Mouse (Mus musculus): ENCODE results near the gene Osbpl9. TPM values are rescaled to one million over a fixed set of nuclear protein-coding genes. Genes with fewer than 3 reads are reported as not detected.
A peak's percentile ranks its signal among the peaks of the same experiment; 100 is the strongest.

Osbpl9 gene
- polyA plus RNA-seq, 1 experiment from 2014 or later = 64.1 TPM

DNA sequence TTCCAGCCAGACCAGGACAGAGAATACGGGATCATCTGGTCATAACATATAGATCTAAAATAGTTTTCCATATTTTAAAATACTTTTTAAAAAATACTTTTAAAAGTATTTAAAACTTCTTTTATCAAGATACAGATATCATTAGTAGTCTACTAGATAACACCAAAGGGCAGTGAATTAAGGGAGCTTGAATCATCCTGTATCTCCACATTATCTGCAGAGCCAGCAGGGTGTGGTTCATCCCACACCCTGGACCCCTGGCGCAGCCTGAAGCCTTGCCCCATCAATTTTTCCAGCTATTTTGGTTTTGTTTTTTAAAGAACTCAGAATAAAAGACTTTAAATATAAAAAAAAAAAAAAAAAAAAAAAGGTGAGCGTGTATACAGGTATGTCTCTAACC, 103.2 kb downstream of the Osbpl9 start:
- Histone ChIP-seq H3K4me3 (replicated peaks) (no peak overlapping the region), H3K9ac (no peak overlapping the region), H3K4me1 (peaks cover 3% of the 10 kb centered on the region; the same call in 1 of the 2 replicates), H3K9me3 (replicated peaks) (no peaks in the 10 kb centered on the region), H3K4me2 (replicated peaks) (no peak overlapping the region), H3K36me3 (peaks cover 5% of the 10 kb centered on the region; the same call in 1 of the 2 replicates), H3K27me3 (no peaks in the 10 kb centered on the region), H3K27ac (replicated peaks) (no peak overlapping the region)
- 94% methylated on average over 3 of the region's 3 CpGs for WGBS
- ATAC-seq (ENCODE audit: insufficient number of reproducible peaks, low FRiP score, low TSS enrichment, low read depth) = no peak

GRCm38 (mm10) chr4:109094269-109094668, 107.8 kb downstream of the Osbpl9 start:
- no peak overlapping the region for H3K4me2 ChIP-seq (replicated peaks)
- H3K4me1 ChIP-seq = 0 out of 2 replicates have a peak, but pooled peaks cover 3% of the 10 kb centered on the region
- ATAC-seq (ENCODE audit: insufficient number of reproducible peaks, low FRiP score, low TSS enrichment, low read depth) = no peak
- 64% methylated on average over 2 of the region's 2 CpGs for WGBS
- no peaks in the 10 kb centered on the region for H3K36me3 ChIP-seq
- H3K27me3 ChIP-seq = no peaks in the 10 kb centered on the region
- no peak overlapping the region for H3K27ac ChIP-seq (replicated peaks)
- H3K9ac ChIP-seq = no peak overlapping the region
- H3K9me3 ChIP-seq (replicated peaks) = no peaks in the 10 kb centered on the region
- H3K4me3 ChIP-seq (replicated peaks) = no peak overlapping the region

DNA sequence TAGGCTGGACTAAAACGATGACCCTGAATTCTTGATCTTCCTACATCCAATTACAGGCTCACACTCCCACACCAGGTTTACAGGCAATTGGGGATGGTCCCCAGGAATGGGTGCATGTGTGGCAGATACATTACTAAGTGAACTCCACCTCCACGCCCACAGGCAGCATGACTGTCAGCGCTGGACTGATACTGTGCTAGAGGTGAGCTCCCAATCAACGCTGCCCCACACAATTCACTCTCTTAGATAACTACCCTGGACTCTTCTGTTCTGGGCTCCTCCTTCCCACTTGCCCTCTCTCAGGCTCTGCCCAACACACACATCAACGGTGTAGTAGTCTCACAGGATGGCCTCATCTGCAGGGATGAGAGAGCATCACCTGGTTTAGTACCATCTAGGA, 109.7 kb downstream of the Osbpl9 start:
- ATAC-seq (ENCODE audit: insufficient number of reproducible peaks, low FRiP score, low TSS enrichment, low read depth) = no peak
- no peak overlapping the region for H3K27ac ChIP-seq (replicated peaks)
- 0 out of 2 replicates have a peak, but pooled peaks cover 3% of the 10 kb centered on the region for H3K4me1 ChIP-seq
- H3K9me3 ChIP-seq (replicated peaks) = no peaks in the 10 kb centered on the region
- WGBS = 92% methylated on average over 5 of the region's 5 CpGs
- H3K36me3 ChIP-seq = no peaks in the 10 kb centered on the region
- H3K27me3 ChIP-seq = no peaks in the 10 kb centered on the region
- no peak overlapping the region for H3K4me2 ChIP-seq (replicated peaks)
- no peak overlapping the region for H3K9ac ChIP-seq
- H3K4me3 ChIP-seq (replicated peaks) = no peak overlapping the region

GRCm38 (mm10) chr4:109091241-109091777, 110.8 kb downstream of the Osbpl9 start:
- Histone ChIP-seq H3K36me3 (no peaks in the 10 kb centered on the region), H3K27me3 (no peaks in the 10 kb centered on the region), H3K9ac (no peak overlapping the region), H3K4me1 (0 out of 2 replicates have a peak, but pooled peaks cover 3% of the 10 kb centered on the region), H3K4me2 (replicated peaks) (no peak overlapping the region), H3K27ac (replicated peaks) (0 out of 2 replicates have a peak overlapping the region, but pooled peaks have one; percentile 2), H3K4me3 (replicated peaks) (no peak overlapping the region), H3K9me3 (replicated peaks) (no peaks in the 10 kb centered on the region)
- WGBS = 72% methylated on average over 8 of the region's 8 CpGs
- ATAC-seq (ENCODE audit: insufficient number of reproducible peaks, low FRiP score, low TSS enrichment, low read depth) = no peak

DNA sequence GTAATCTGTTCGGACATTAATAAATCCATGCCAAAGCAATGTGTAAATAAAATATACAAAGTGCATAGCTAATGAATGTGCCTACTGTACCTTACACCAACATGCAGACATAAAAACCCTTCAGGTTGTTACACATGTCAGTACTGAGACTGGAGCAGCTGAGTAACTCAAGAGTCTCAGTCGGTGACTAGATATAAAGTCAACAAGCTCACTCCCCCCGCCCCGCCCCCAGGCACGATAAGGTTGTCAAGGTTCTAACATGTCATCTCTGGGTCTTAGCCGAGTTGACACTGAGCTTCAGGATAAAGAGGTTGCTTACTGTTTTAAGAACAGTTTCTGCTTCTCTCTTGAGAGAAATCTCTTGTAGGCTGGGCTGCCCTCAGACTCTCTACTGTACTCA, 112.1 kb downstream of the Osbpl9 start:
- Histone ChIP-seq H3K27me3 (no peaks in the 10 kb centered on the region), H3K4me3 (replicated peaks) (no peak overlapping the region), H3K4me1 (0 out of 2 replicates have a peak, but pooled peaks cover 3% of the 10 kb centered on the region), H3K4me2 (replicated peaks) (no peak overlapping the region), H3K9me3 (replicated peaks) (no peaks in the 10 kb centered on the region), H3K36me3 (no peaks in the 10 kb centered on the region; the same call in 1 of the 2 replicates), H3K27ac (replicated peaks) (no peak overlapping the region), H3K9ac (no peak overlapping the region)
- peak; percentile 29; the same call in 1 of the 2 replicates for ATAC-seq (ENCODE audit: insufficient number of reproducible peaks, low FRiP score, low TSS enrichment, low read depth)
- 60% methylated on average over 6 of the region's 6 CpGs for WGBS

- Histone ChIP-seq H3K27me3 (no peaks in the 10 kb centered on the region), H3K9me3 (replicated peaks) (no peaks in the 10 kb centered on the region), H3K9ac (no peak overlapping the region), H3K4me1 (0 out of 2 replicates have a peak, but pooled peaks cover 3% of the 10 kb centered on the region), H3K4me2 (replicated peaks) (no peak overlapping the region), H3K4me3 (replicated peaks) (no peak overlapping the region), H3K27ac (replicated peaks) (no peak overlapping the region), H3K36me3 (peaks cover 2% of the 10 kb centered on the region; the same call in 1 of the 2 replicates)
- WGBS = 76% methylated on average over 5 of the region's 5 CpGs
- no peak for ATAC-seq (ENCODE audit: insufficient number of reproducible peaks, low FRiP score, low TSS enrichment, low read depth)
These were observed 112.9 kb downstream of the Osbpl9 start for GRCm38 (mm10) chr4:109089171-109089570.

- 56% methylated on average over 5 of the region's 5 CpGs for WGBS
- ATAC-seq (ENCODE audit: insufficient number of reproducible peaks, low FRiP score, low TSS enrichment, low read depth) = no peak
- Histone ChIP-seq H3K4me3 (replicated peaks) (no peak overlapping the region), H3K27me3 (no peaks in the 10 kb centered on the region), H3K27ac (replicated peaks) (peak overlapping the region; percentile 14; the same call in 1 of the 2 replicates), H3K4me2 (replicated peaks) (no peak overlapping the region), H3K4me1 (no peaks in the 10 kb centered on the region), H3K36me3 (peaks cover 27% of the 10 kb centered on the region), H3K9ac (no peak overlapping the region), H3K9me3 (replicated peaks) (no peaks in the 10 kb centered on the region)
These were observed 122.0 kb downstream of the Osbpl9 start for GRCm38 (mm10) chr4:109080118-109080517.

DNA sequence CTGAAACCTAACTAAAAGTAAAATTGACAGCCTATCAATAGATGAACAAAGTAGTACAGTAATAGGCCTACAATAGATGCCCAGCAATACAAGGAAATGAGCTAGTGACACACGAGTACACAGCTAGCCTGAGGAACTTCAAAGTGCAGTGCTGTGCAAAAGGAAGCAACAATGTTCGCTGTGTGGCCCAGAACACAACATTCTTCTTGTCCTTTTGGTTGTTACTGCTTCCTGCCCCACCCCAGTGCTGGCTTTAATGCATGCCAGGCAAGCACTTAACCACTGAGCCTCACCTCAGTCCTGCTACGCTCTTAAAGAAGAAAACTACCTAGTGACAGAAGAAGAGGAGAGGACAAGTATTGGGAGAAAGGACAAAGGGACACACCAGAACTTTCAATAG, 122.4 kb downstream of the Osbpl9 start:
- Histone ChIP-seq H3K9me3 (replicated peaks) (no peaks in the 10 kb centered on the region), H3K36me3 (peaks cover 31% of the 10 kb centered on the region), H3K4me1 (no peaks in the 10 kb centered on the region), H3K27me3 (no peaks in the 10 kb centered on the region), H3K4me2 (replicated peaks) (no peak overlapping the region), H3K9ac (no peak overlapping the region), H3K4me3 (replicated peaks) (no peak overlapping the region), H3K27ac (replicated peaks) (0 out of 2 replicates have a peak overlapping the region, but pooled peaks have one; percentile 14)
- no peak for ATAC-seq (ENCODE audit: insufficient number of reproducible peaks, low FRiP score, low TSS enrichment, low read depth)
- 60% methylated on average over 3 of the region's 3 CpGs for WGBS

GRCm38 (mm10) chr4:109078941-109079340, 123.1 kb downstream of the Osbpl9 start:
- H3K4me1 ChIP-seq = no peaks in the 10 kb centered on the region
- no peak overlapping the region for H3K4me3 ChIP-seq (replicated peaks)
- no peak overlapping the region for H3K4me2 ChIP-seq (replicated peaks)
- 0 out of 2 replicates have a peak overlapping the region, but pooled peaks have one; percentile 36 for H3K27ac ChIP-seq (replicated peaks)
- H3K36me3 ChIP-seq = peaks cover 27% of the 10 kb centered on the region
- H3K9ac ChIP-seq = no peak overlapping the region
- no peaks in the 10 kb centered on the region for H3K9me3 ChIP-seq (replicated peaks)
- no peaks in the 10 kb centered on the region for H3K27me3 ChIP-seq
- 81% methylated on average over 7 of the region's 7 CpGs for WGBS
- no peak for ATAC-seq (ENCODE audit: insufficient number of reproducible peaks, low FRiP score, low TSS enrichment, low read depth)

DNA sequence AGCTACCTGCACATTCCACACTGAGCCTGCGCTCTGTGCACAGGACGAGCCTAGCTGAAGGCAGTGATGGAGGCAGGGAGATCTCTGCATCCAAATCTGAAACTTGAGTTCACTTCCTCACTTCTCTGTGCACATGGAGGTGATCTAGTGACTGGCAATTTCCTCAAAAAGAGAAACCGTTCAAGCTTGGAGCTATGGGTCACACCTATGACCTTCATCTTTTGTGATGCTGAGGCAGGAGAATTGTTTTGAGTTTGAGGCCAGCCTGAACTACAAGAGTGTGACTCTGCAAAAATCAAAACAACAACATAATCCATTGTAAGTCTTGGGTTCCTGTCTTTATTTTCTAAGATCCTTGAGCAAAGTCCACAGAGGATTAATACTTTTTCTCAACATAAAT, 128.8 kb downstream of the Osbpl9 start:
- WGBS = 73% methylated on average over 3 of the region's 3 CpGs
- ATAC-seq (ENCODE audit: insufficient number of reproducible peaks, low FRiP score, low TSS enrichment, low read depth) = no peak
- H3K4me2 ChIP-seq (replicated peaks) = no peak overlapping the region
- H3K9me3 ChIP-seq (replicated peaks) = no peaks in the 10 kb centered on the region
- no peaks in the 10 kb centered on the region for H3K27me3 ChIP-seq
- no peak overlapping the region for H3K4me3 ChIP-seq (replicated peaks)
- no peak overlapping the region for H3K9ac ChIP-seq
- peaks cover 31% of the 10 kb centered on the region for H3K36me3 ChIP-seq
- H3K27ac ChIP-seq (replicated peaks) = no peak overlapping the region
- H3K4me1 ChIP-seq = no peaks in the 10 kb centered on the region

DNA sequence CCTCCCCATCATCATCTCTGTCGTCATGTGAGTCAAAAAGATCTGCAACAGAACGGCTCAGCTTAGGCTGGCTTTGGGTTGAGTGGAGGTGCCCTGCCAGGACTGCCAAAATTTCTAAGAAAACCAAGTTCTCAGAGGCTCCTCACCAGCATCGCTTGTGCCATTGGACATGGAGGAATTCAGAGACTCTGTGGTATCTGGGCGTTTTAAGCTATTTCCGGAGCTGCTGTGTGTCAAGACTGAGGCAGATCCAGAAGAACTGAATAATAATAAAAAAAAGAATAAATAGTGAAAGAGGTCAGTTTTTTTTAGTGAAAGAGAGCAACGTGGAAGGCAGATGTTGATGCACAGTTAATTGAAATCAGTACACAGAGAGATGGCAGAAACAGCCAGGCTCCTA, 129.2 kb downstream of the Osbpl9 start:
- H3K36me3 ChIP-seq = peaks cover 35% of the 10 kb centered on the region
- no peak overlapping the region for H3K4me2 ChIP-seq (replicated peaks)
- no peak overlapping the region for H3K9ac ChIP-seq
- H3K27me3 ChIP-seq = no peaks in the 10 kb centered on the region
- WGBS = 72% methylated on average over 6 of the region's 6 CpGs
- no peak overlapping the region for H3K4me3 ChIP-seq (replicated peaks)
- H3K4me1 ChIP-seq = no peaks in the 10 kb centered on the region
- no peak overlapping the region for H3K27ac ChIP-seq (replicated peaks)
- ATAC-seq (ENCODE audit: insufficient number of reproducible peaks, low FRiP score, low TSS enrichment, low read depth) = no peak
- no peaks in the 10 kb centered on the region for H3K9me3 ChIP-seq (replicated peaks)

DNA sequence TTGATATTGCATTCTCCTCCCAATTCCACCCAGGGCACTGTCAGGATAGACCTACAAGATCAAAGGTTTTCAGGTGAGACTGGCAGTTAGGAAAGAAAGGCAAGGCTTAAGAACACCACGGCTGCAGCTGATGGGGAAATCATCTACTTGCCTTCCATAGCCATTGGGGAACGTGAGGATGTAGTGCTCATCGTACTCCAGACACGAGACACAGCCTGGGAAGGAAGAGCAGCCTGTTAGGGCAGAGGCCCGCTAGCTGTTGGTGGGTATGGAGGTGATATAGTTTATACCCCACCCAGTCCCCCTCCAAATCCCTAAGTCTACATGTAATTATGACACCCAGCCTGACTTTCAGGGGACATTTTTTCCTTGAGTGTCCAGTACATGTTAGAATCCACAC, 136.4 kb downstream of the Osbpl9 start:
- no peak overlapping the region for H3K9ac ChIP-seq
- H3K9me3 ChIP-seq (replicated peaks) = no peaks in the 10 kb centered on the region
- H3K4me2 ChIP-seq (replicated peaks) = no peak overlapping the region
- H3K4me3 ChIP-seq (replicated peaks) = no peak overlapping the region
- H3K27ac ChIP-seq (replicated peaks) = no peak overlapping the region
- no peak for ATAC-seq (ENCODE audit: insufficient number of reproducible peaks, low FRiP score, low TSS enrichment, low read depth)
- H3K36me3 ChIP-seq = peaks cover 83% of the 10 kb centered on the region
- H3K27me3 ChIP-seq = no peaks in the 10 kb centered on the region
- H3K4me1 ChIP-seq = no peaks in the 10 kb centered on the region
- 89% methylated on average over 5 of the region's 5 CpGs for WGBS
